Mouse (Mus musculus): ENCODE measurements around the gene AI182371. TPM values are rescaled to one million over a fixed set of nuclear protein-coding genes. Genes with fewer than 3 reads are reported as not detected.

Gene AI182371
- total RNA-seq, 2 experiments from 2014 or later, result 0.21 TPM; not detected in 1

GRCm38 (mm10) chr2:35108712-35109111 lies 7.4 kb upstream of the AI182371 start:
- intact Hi-C loops (cut with DNase I), result loop anchor here (1.0 to 5.0 kb wide), 3 partner anchors 63 to 281 kb away; partner anchors contain the start of gene Fbxw2
- DNase-seq (ENCODE audit: extremely low spot score in 1 of 2, low spot score in 2 of 2), result peak; percentile 31 to 36
- Histone ChIP-seq H3K27ac (peak overlapping the region; percentile 94), H3K4me3 (peak overlapping the region; percentile 83)
- TF ChIP-seq CTCF (IDR thresholded peaks at IDR 0.05), result peak; percentile 65

DNA sequence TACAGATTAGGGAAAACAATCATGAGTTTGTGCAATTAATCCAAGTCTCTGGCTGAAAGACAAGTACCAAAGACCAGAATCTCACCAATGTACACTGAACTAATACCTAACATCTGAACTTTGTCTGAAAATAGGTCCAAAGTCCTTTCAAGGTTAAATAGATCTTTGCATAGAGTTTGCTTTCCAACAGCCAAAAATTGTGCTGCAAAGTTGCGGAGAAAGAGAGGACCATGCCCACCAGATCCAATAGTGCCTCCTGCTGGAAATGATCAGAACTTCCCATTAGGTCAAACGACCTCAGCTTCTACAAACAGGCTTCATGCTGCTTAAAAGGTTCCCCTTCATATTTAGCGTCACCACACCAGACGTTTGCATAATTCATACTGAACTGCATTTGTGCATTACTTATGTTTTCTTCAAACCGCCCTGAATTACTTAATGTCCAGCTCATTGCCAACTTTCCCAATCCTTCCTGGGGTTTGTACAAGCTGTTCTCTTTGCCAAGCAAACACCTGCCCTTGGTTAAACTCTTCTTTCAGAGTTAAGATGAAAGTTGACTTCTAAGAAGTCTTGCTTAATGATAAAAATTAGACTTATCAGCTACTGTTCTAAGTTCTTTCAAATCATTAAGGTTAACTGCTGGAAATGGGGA lies 6.8 kb upstream of the AI182371 start:
- peak; percentile 55 for TF ChIP-seq CTCF (IDR thresholded peaks at IDR 0.05)
- intact Hi-C loops (cut with DNase I), result loop anchor here (5.0 kb wide), 1 partner anchor 281 kb away; the partner anchor contains the start of gene Fbxw2
- no peak overlapping the region for H3K4me3 ChIP-seq
- DNase-seq (ENCODE audit: extremely low spot score in 1 of 2, low spot score in 2 of 2), result peak in 1 of 2 experiments; percentile 11
- no peak overlapping the region for H3K27ac ChIP-seq

DNA sequence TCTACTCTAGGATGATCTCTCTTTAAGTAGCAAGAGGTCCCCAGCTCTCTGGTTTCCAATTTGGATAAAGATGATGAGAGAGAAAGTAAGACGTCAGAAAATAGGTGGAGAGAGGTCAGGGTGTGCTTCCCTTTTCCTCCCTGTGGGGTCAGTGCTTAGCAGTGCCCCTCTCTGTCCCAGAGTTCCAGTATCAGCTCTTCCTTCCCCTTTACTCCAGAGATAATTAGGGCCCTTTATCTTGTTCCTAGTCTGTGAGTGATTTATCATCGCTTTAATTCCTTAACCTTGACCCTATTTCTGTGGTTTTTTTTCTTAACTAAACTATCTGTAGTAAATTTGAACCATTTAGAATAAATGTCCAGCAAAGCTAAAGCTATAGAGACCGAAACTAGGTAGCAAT lies 3.5 kb upstream of the AI182371 start:
- Histone ChIP-seq H3K27ac (no peak overlapping the region), H3K4me3 (no peak overlapping the region)
- no peak for TF ChIP-seq CTCF (IDR thresholded peaks at IDR 0.05)
- DNase-seq (ENCODE audit: extremely low spot score in 1 of 2, low spot score in 2 of 2), result no peak
- intact Hi-C loops (cut with DNase I), result loop anchor here (5.0 kb wide), 1 partner anchor 278 kb away; the partner anchor contains the start of gene Fbxw2

DNA sequence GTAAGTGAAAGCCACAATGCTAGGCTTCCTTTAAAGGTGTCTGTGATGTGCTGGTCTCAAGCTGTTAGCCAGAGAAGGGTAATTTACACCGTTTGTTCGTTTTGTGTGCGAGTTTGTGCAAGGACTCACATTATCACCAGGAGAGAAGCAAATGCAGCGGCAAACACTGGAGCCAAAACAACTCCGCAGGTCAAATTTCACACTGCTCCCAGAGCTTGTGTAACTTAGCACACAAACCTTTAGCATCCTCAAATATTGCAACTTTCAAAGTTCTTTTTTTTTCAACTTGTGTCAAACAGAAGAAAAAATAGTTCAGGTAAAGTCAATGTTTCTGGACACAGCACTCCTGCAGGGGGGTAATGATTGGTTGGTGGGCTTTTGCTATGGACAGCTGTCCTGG lies 2.2 kb upstream of the AI182371 start:
- no peak for TF ChIP-seq CTCF (IDR thresholded peaks at IDR 0.05)
- Histone ChIP-seq H3K4me3 (no peak overlapping the region), H3K27ac (no peak overlapping the region)
- intact Hi-C loops (cut with DNase I), result no loop called here
- DNase-seq (ENCODE audit: extremely low spot score in 1 of 2, low spot score in 2 of 2), result no peak

GRCm38 (mm10) chr2:35102777-35103176 lies 1.4 kb upstream of the AI182371 start:
- intact Hi-C loops (cut with DNase I), result no loop called here
- Histone ChIP-seq H3K27ac (no peak overlapping the region), H3K4me3 (no peak overlapping the region)
- no peak for DNase-seq (ENCODE audit: extremely low spot score in 1 of 2, low spot score in 2 of 2)
- no peak for TF ChIP-seq CTCF (IDR thresholded peaks at IDR 0.05)

DNA sequence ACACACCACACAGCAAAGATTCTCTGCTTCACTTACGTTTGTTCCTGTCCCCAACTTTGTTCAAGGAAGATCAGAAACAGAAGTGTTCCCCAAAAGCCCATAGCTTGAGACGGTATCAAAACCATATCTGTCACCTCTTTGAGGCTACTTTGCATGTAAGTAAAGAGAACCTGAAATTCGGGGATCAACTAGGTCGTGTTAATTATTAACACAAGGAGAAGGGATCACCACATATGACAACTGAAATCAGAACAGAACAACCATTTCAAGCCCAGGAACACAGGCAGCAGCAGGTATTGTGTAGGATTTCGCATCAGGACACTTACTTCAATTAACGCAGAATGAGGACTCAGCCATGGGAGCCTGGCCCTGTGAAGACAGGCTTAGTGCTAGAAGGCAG lies 814 bp downstream of the AI182371 start:
- intact Hi-C loops (cut with DNase I), result no loop called here
- TF ChIP-seq CTCF (IDR thresholded peaks at IDR 0.05), result no peak
- no peak overlapping the region for H3K4me3 ChIP-seq
- H3K27ac ChIP-seq, result no peak overlapping the region
- DNase-seq (ENCODE audit: extremely low spot score in 1 of 2, low spot score in 2 of 2), result no peak

GRCm38 (mm10) chr2:35087418-35087817 lies 13.9 kb downstream of the AI182371 start:
- TF ChIP-seq CTCF (IDR thresholded peaks at IDR 0.05), result no peak
- Histone ChIP-seq H3K27ac (no peak overlapping the region), H3K4me3 (no peak overlapping the region)
- no peak for DNase-seq (ENCODE audit: extremely low spot score in 1 of 2, low spot score in 2 of 2)
- intact Hi-C loops (cut with DNase I), result no loop called here

- intact Hi-C loops (cut with DNase I), result no loop called here
- H3K27ac ChIP-seq, result no peak overlapping the region
- TF ChIP-seq CTCF (IDR thresholded peaks at IDR 0.05), result no peak
- H3K4me3 ChIP-seq, result no peak overlapping the region
- no peak for DNase-seq (ENCODE audit: extremely low spot score in 1 of 2, low spot score in 2 of 2)
Measured at GRCm38 (mm10) chr2:35079166-35079565, 22.2 kb downstream of the AI182371 start.

GRCm38 (mm10) chr2:35074328-35074727 lies 27.0 kb downstream of the AI182371 start:
- no peak overlapping the region for H3K27ac ChIP-seq
- no peak overlapping the region for H3K4me3 ChIP-seq
- intact Hi-C loops (cut with DNase I), result no loop called here
- no peak for DNase-seq (ENCODE audit: extremely low spot score in 1 of 2, low spot score in 2 of 2)
- TF ChIP-seq CTCF (IDR thresholded peaks at IDR 0.05), result no peak

DNA sequence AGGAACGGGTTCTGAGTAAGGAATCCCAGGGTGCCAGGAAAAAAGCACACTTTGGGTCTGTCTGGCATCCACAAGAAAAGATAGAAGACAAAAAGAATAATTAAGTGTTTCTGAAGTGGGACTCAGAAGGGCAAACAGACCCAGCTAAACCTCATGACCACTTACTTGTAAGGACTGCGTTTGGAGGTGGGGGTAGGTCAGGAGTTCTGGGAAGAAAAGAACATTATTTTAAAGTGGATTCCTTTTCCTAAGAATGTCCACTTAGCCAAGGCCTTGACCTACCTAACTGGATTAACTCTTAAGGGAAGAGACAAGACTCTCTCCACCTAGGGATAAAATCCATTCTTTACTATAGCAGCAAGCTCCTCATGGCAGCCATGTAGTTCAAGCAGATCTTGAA lies 28.8 kb downstream of the AI182371 start:
- no peak for TF ChIP-seq CTCF (IDR thresholded peaks at IDR 0.05)
- Histone ChIP-seq H3K4me3 (no peak overlapping the region), H3K27ac (no peak overlapping the region)
- DNase-seq (ENCODE audit: extremely low spot score in 1 of 2, low spot score in 2 of 2), result no peak
- intact Hi-C loops (cut with DNase I), result no loop called here

DNA sequence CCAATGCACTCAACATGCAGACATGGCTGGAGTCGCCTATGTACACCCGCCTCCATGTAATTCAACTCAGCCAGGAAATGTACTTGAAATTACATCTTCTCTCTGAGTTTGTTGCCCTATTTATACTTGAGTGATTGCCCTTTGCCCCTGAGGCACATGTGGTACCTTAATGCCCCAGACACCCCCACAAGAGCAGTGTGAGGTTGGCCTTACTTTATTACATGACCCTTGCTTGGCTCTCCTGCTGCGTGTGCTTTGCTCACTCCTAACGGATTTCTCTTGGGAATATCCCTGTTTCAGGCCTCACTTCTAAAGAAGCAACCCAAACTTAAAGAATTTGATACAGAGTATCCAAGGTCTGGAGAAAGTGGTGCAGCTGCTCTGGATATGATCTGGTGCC lies 31.1 kb downstream of the AI182371 start:
- no peak overlapping the region for H3K4me3 ChIP-seq
- no peak for TF ChIP-seq CTCF (IDR thresholded peaks at IDR 0.05)
- intact Hi-C loops (cut with DNase I), result no loop called here
- no peak overlapping the region for H3K27ac ChIP-seq
- DNase-seq (ENCODE audit: extremely low spot score in 1 of 2, low spot score in 2 of 2), result no peak

DNA sequence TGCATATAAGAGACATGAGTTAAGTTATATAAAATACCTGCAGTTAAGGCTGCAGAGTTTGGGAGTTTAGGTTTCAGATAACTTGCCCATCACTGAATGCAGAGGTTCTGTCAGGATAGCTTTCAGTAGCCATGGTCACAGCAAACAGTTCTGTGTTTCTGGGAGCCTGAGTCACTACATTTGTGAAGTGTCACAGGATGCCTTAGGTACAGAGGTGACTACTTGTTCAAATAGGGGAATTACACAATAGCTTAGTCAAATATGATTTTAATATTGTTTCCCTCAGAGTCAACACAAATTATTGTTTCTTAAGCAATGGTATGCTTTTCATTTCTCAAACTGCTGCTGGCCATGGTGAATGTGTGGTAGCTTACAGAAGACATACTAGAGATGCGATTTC lies 32.2 kb downstream of the AI182371 start:
- no peak overlapping the region for H3K4me3 ChIP-seq
- no peak for TF ChIP-seq CTCF (IDR thresholded peaks at IDR 0.05)

DNA sequence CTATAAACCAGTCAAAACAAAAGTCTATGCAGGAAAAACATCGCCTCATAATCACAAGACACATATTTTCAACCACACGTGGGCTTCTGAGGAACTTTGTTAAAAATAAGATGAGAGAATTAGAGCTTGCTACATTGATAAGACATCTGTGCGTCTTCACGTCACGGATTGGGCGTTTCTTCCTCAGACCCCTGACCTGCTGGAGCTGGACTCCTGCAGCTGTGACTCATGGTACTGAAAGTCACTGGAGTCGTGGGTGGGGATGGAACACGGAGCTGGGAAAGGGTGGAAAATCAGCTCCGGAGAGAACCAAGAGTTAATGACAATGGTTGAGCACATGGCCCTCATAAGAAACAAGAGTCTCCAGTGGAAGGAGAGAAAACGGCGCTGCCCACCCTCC lies 34.2 kb downstream of the AI182371 start:
- H3K27ac ChIP-seq, result no peak overlapping the region
- H3K4me3 ChIP-seq, result no peak overlapping the region
- intact Hi-C loops (cut with DNase I), result no loop called here
- DNase-seq (ENCODE audit: extremely low spot score in 1 of 2, low spot score in 2 of 2), result no peak
- no peak for TF ChIP-seq CTCF (IDR thresholded peaks at IDR 0.05)

More for the DNA sequence above, 32.2 kb downstream of the AI182371 start:
- no peak for DNase-seq (ENCODE audit: extremely low spot score in 1 of 2, low spot score in 2 of 2)
- intact Hi-C loops (cut with DNase I), result no loop called here
- no peak overlapping the region for H3K27ac ChIP-seq
